Mouse (Mus musculus) adrenal gland, postnatal 0 days (tissue): ENCODE measurements around the gene Pglyrp3. TPM values are rescaled to one million over a fixed set of nuclear protein-coding genes. Genes with fewer than 3 reads are reported as not detected.

Source experiments
- microRNA-seq: library from miRNA; unstranded; fragments of <30 nt; microRNA quantifications from one replicate; pipeline ENCODE4, GENCODE M21; 2016; ENCODE audit warnings: borderline replicate concordance; ENCODE audit not compliant: insufficient number of aligned reads
- polyA plus RNA-seq: library from polyadenylated mRNA; unstranded; fragments of >200 nt; fragmentation: Nextera tagmentation; extraction: Ambion mirVana; gene quantifications from 2 replicates; pipeline ENCODE4 v1.2.1, GENCODE M21; 2015

The Pglyrp3 gene
- not detected in 2 replicates for polyA plus RNA-seq

DNA sequence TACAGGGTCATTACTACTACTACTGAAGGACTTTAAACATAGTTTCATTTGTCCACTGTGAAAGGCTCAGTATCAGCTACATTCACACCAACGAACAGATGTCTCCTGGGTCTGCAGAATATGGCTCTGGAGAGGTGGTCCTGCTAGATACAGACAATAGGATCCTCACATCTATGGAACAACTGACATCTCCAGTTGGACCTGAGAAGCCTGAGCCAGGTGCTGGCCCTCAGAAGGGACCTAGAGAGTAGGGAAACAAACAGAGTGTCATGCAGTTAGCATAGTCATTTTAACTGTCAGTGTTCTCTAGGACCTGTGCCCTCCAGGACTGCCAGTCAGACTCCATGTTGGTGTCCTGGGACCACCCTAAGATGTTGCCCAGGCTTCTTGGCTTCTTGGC is at the start of gene Pglyrp3:
TSS of gene Pglyrp3 (plus strand) at position 301 of the 400 bp plus-strand sequence.

Small RNA genes within 50 kb of the gene (microRNA-seq; reads per million reads assigned to microRNA genes)
- not detected for gene Gm23697
- gene Gm25145: not detected

Other genes starting within 250 kb of the Pglyrp3 start
- 1.3 and 5.9 TPM in 2 replicates for gene Lor, start 68.6 kb downstream of the Pglyrp3 start, polyA plus RNA-seq
- gene Prr9, start 109.4 kb downstream of the Pglyrp3 start, polyA plus RNA-seq: 0.22 TPM in 1 of 2 replicates, not detected in the other
- not detected in 2 replicates for gene Lelp1, start 128.2 kb downstream of the Pglyrp3 start, polyA plus RNA-seq
- gene Sprr2a1, start 201.2 kb downstream of the Pglyrp3 start, polyA plus RNA-seq: 0.39 TPM in 1 of 2 replicates, not detected in the other
- 2.6 and 32.2 TPM in 2 replicates for gene Sprr2a2, start 201.3 kb downstream of the Pglyrp3 start, polyA plus RNA-seq